Mouse (Mus musculus): Measurements from ENCODE around the gene Ptms. TPM values are rescaled to one million over a fixed set of nuclear protein-coding genes. Genes with fewer than 3 reads are reported as not detected.

Gene Ptms
- polyA plus RNA-seq, 1 experiment from 2014 or later: 320 TPM

GRCm38 (mm10) chr6:124933127-124933526 lies 13.2 kb upstream of the Ptms start:
- ATAC-seq (ENCODE audit: insufficient number of reproducible peaks, insufficient read depth, low FRiP score, low read depth): no peak
- WGBS: 94% methylated on average over 3 of the region's 3 CpGs
- H3K27ac ChIP-seq (ENCODE audit: low read length): no peak overlapping the region
- H3K9me3 ChIP-seq (ENCODE audit: control insufficient read depth, low read depth, low read length): no peaks in the 10 kb centered on the region
- H3K27me3 ChIP-seq (ENCODE audit: control insufficient read depth, insufficient read depth, low read length): no peaks in the 10 kb centered on the region
- H3K4me3 ChIP-seq (ENCODE audit: low read depth, low read length): no peak overlapping the region
- peak overlapping the region; percentile 95 for H3K4me2 ChIP-seq (replicated peaks; ENCODE audit: low read depth, low read length)
- H3K36me3 ChIP-seq (ENCODE audit: control insufficient read depth, insufficient read depth, low read length): peaks cover 47% of the 10 kb centered on the region
- H3K9ac ChIP-seq (replicated peaks; ENCODE audit: low read depth, low read length): no peak overlapping the region
- peaks cover 11% of the 10 kb centered on the region for H3K4me1 ChIP-seq (ENCODE audit: control insufficient read depth, insufficient read depth, low read length)

GRCm38 (mm10) chr6:124932314-124932695 lies 12.4 kb upstream of the Ptms start:
- Histone ChIP-seq H3K27ac (ENCODE audit: low read length) (peak overlapping the region; percentile 94), H3K27me3 (ENCODE audit: control insufficient read depth, insufficient read depth, low read length) (no peaks in the 10 kb centered on the region), H3K4me1 (ENCODE audit: control insufficient read depth, insufficient read depth, low read length) (peaks cover 11% of the 10 kb centered on the region), H3K9ac (replicated peaks; ENCODE audit: low read depth, low read length) (peak overlapping the region; percentile 81), H3K36me3 (ENCODE audit: control insufficient read depth, insufficient read depth, low read length) (peaks cover 39% of the 10 kb centered on the region), H3K9me3 (ENCODE audit: control insufficient read depth, low read depth, low read length) (no peaks in the 10 kb centered on the region), H3K4me3 (ENCODE audit: low read depth, low read length) (peak overlapping the region; percentile 78), H3K4me2 (replicated peaks; ENCODE audit: low read depth, low read length) (peak overlapping the region; percentile 95)
- WGBS: 40% methylated on average over 12 of the region's 12 CpGs
- ATAC-seq (ENCODE audit: insufficient number of reproducible peaks, insufficient read depth, low FRiP score, low read depth): no peak

GRCm38 (mm10) chr6:124931525-124932313 lies 11.8 kb upstream of the Ptms start:
- Histone ChIP-seq H3K4me3 (ENCODE audit: low read depth, low read length) (peak overlapping the region; percentile 78), H3K4me1 (ENCODE audit: control insufficient read depth, insufficient read depth, low read length) (peaks cover 11% of the 10 kb centered on the region), H3K9ac (replicated peaks; ENCODE audit: low read depth, low read length) (peak overlapping the region; percentile 81), H3K9me3 (ENCODE audit: control insufficient read depth, low read depth, low read length) (no peaks in the 10 kb centered on the region), H3K27me3 (ENCODE audit: control insufficient read depth, insufficient read depth, low read length) (no peaks in the 10 kb centered on the region), H3K27ac (ENCODE audit: low read length) (peak overlapping the region; percentile 94), H3K36me3 (ENCODE audit: control insufficient read depth, insufficient read depth, low read length) (peaks cover 35% of the 10 kb centered on the region), H3K4me2 (replicated peaks; ENCODE audit: low read depth, low read length) (peak overlapping the region; percentile 95)
- 2% methylated on average over 48 of the region's 48 CpGs for WGBS
- ATAC-seq (ENCODE audit: insufficient number of reproducible peaks, insufficient read depth, low FRiP score, low read depth): peak; percentile 11

GRCm38 (mm10) chr6:124930754-124931524 lies 11.0 kb upstream of the Ptms start, which contains the start of gene Mlf2:
TSS of gene Mlf2 (plus strand) at chr6:124931386.
- H3K4me3 ChIP-seq (ENCODE audit: low read depth, low read length): peak within 1 kb of the TSS; percentile 78
- peak within 1 kb of the TSS; percentile 95 for H3K4me2 ChIP-seq (replicated peaks; ENCODE audit: low read depth, low read length)
- H3K27me3 ChIP-seq (ENCODE audit: control insufficient read depth, insufficient read depth, low read length): no peaks in the 10 kb centered on the region
- peaks cover 15% of the 10 kb centered on the region for H3K4me1 ChIP-seq (ENCODE audit: control insufficient read depth, insufficient read depth, low read length)
- peak within 1 kb of the TSS; percentile 94 for H3K27ac ChIP-seq (ENCODE audit: low read length)
- peaks cover 27% of the 10 kb centered on the region for H3K36me3 ChIP-seq (ENCODE audit: control insufficient read depth, insufficient read depth, low read length)
- peak; percentile 94 for ATAC-seq (ENCODE audit: insufficient number of reproducible peaks, insufficient read depth, low FRiP score, low read depth)
- no peaks in the 10 kb centered on the region for H3K9me3 ChIP-seq (ENCODE audit: control insufficient read depth, low read depth, low read length)
- H3K9ac ChIP-seq (replicated peaks; ENCODE audit: low read depth, low read length): peak within 1 kb of the TSS; percentile 81
- under 1% methylated on average over 59 of the region's 64 CpGs for WGBS

- Histone ChIP-seq H3K4me3 (ENCODE audit: low read depth, low read length) (peak overlapping the region; percentile 78), H3K9ac (replicated peaks; ENCODE audit: low read depth, low read length) (no peak overlapping the region)
Observed at GRCm38 (mm10) chr6:124930231-124930630, 10.3 kb upstream of the Ptms start.

GRCm38 (mm10) chr6:124925941-124926340 lies 6.0 kb upstream of the Ptms start:
- Histone ChIP-seq H3K9ac (replicated peaks; ENCODE audit: low read depth, low read length) (0 out of 2 replicates have a peak overlapping the region, but pooled peaks have one; percentile 15), H3K4me3 (ENCODE audit: low read depth, low read length) (peak overlapping the region; percentile 13; the same call in 1 of the 2 replicates), H3K4me1 (ENCODE audit: control insufficient read depth, insufficient read depth, low read length) (peaks cover 21% of the 10 kb centered on the region), H3K27me3 (ENCODE audit: control insufficient read depth, insufficient read depth, low read length) (no peaks in the 10 kb centered on the region), H3K27ac (ENCODE audit: low read length) (peak overlapping the region; percentile 93), H3K4me2 (replicated peaks; ENCODE audit: low read depth, low read length) (peak overlapping the region; percentile 39), H3K36me3 (ENCODE audit: control insufficient read depth, insufficient read depth, low read length) (no peaks in the 10 kb centered on the region), H3K9me3 (ENCODE audit: control insufficient read depth, low read depth, low read length) (no peaks in the 10 kb centered on the region)
- peak; percentile 64 for ATAC-seq (ENCODE audit: insufficient number of reproducible peaks, insufficient read depth, low FRiP score, low read depth)
- 23% methylated on average over 5 of the region's 5 CpGs for WGBS

More at GRCm38 (mm10) chr6:124930231-124930630, 10.3 kb upstream of the Ptms start:
- H3K4me1 ChIP-seq (ENCODE audit: control insufficient read depth, insufficient read depth, low read length): peaks cover 22% of the 10 kb centered on the region
- peak overlapping the region; percentile 27; the same call in 1 of the 2 replicates for H3K4me2 ChIP-seq (replicated peaks; ENCODE audit: low read depth, low read length)
- H3K36me3 ChIP-seq (ENCODE audit: control insufficient read depth, insufficient read depth, low read length): peaks cover 21% of the 10 kb centered on the region
- no peaks in the 10 kb centered on the region for H3K9me3 ChIP-seq (ENCODE audit: control insufficient read depth, low read depth, low read length)
- H3K27me3 ChIP-seq (ENCODE audit: control insufficient read depth, insufficient read depth, low read length): no peaks in the 10 kb centered on the region
- ATAC-seq (ENCODE audit: insufficient number of reproducible peaks, insufficient read depth, low FRiP score, low read depth): no peak
- peak overlapping the region; percentile 94; the same call in 1 of the 2 replicates for H3K27ac ChIP-seq (ENCODE audit: low read length)
- WGBS: 25% methylated on average over 1 of the region's 1 CpGs

GRCm38 (mm10) chr6:124925173-124925793 lies 5.4 kb upstream of the Ptms start:
- Histone ChIP-seq H3K4me2 (replicated peaks; ENCODE audit: low read depth, low read length) (peak overlapping the region; percentile 39), H3K4me1 (ENCODE audit: control insufficient read depth, insufficient read depth, low read length) (peaks cover 26% of the 10 kb centered on the region), H3K9ac (replicated peaks; ENCODE audit: low read depth, low read length) (0 out of 2 replicates have a peak overlapping the region, but pooled peaks have one; percentile 15), H3K36me3 (ENCODE audit: control insufficient read depth, insufficient read depth, low read length) (no peaks in the 10 kb centered on the region), H3K9me3 (ENCODE audit: control insufficient read depth, low read depth, low read length) (no peaks in the 10 kb centered on the region), H3K27me3 (ENCODE audit: control insufficient read depth, insufficient read depth, low read length) (no peaks in the 10 kb centered on the region), H3K27ac (ENCODE audit: low read length) (peak overlapping the region; percentile 93), H3K4me3 (ENCODE audit: low read depth, low read length) (peak overlapping the region; percentile 13; the same call in 1 of the 2 replicates)
- 9% methylated on average over 12 of the region's 12 CpGs for WGBS
- ATAC-seq (ENCODE audit: insufficient number of reproducible peaks, insufficient read depth, low FRiP score, low read depth): no peak

GRCm38 (mm10) chr6:124921539-124921938 lies 1.6 kb upstream of the Ptms start:
- no peak overlapping the region for H3K4me3 ChIP-seq (ENCODE audit: low read depth, low read length)
- H3K27me3 ChIP-seq (ENCODE audit: control insufficient read depth, insufficient read depth, low read length): no peaks in the 10 kb centered on the region
- no peak for ATAC-seq (ENCODE audit: insufficient number of reproducible peaks, insufficient read depth, low FRiP score, low read depth)
- H3K9ac ChIP-seq (replicated peaks; ENCODE audit: low read depth, low read length): no peak overlapping the region
- no peaks in the 10 kb centered on the region for H3K36me3 ChIP-seq (ENCODE audit: control insufficient read depth, insufficient read depth, low read length)
- peaks cover 28% of the 10 kb centered on the region for H3K4me1 ChIP-seq (ENCODE audit: control insufficient read depth, insufficient read depth, low read length)
- no peaks in the 10 kb centered on the region for H3K9me3 ChIP-seq (ENCODE audit: control insufficient read depth, low read depth, low read length)
- H3K27ac ChIP-seq (ENCODE audit: low read length): peak overlapping the region; percentile 100; the same call in 1 of the 2 replicates
- H3K4me2 ChIP-seq (replicated peaks; ENCODE audit: low read depth, low read length): no peak overlapping the region
- WGBS: 58% methylated on average over 4 of the region's 4 CpGs
